Mouse (Mus musculus) liver, postnatal 0 days (tissue): ENCODE measurements at regions not wholly inside any gene's neighbourhood (a gene's known extent, or its start where the extent isn't known, plus 50 kb on each side); places are given as distances from the start of the nearest gene placed in this dataset.
"Not testable (repeated sequence)": the region's sequence is repeated elsewhere in the genome, so short reads cannot be mapped to it uniquely, and the experiment has no call there.

ENCODE experiments used
- CTCF ChIP-seq: sonication (generic); IDR thresholded peaks from 2 replicates; pipeline ENCODE4 v1.5.1; 2016; ENCODE audit warnings: antibody characterized with exemption, low read depth
- EP300 ChIP-seq: IDR thresholded peaks from 2 replicates; pipeline ENCODE4 v1.6.1; 2016; ENCODE audit warnings: antibody characterized with exemption, low read depth, mild to moderate bottlenecking

GRCm38 (mm10) chr6:67881476-67881875 lies 345.9 kb upstream of the Tacstd2 start:
- TF ChIP-seq CTCF, EP300: not testable (repeated sequence)
